ENCODE assay signal across 8 mouse cellular contexts in the genomic region with DNA sequence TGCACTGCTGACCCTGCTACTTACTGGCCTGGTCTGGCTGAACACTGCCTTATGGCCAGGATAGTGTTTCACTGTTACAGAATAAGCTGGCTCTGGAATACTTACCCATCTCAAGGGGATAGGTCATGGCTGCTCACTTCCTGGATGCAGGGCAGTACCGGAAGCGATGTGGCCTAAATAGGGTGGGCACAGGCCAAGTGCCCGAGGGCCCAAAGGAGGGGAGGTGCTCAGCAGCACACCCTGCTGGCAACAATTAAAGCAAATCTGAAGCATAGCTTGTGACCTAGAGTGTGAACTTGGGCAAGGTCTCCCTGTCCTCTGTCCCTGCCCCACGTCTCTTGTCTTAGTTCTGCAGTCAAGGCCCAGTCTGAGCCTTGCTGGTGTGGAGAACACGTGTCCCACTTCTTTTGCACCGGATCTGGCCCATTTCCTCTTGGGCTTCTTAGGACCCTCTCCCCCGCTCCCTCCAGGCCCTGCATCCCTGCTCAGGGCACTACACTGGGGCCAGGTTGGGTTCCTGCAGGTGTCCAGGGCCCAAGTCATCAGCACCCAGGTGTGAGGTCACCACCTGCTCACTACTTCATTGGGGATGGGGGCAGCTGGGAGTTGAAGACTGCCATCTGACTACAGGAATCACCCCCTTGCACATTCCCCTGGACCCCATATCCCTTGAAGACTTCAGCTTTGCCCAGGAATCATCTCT. TPM values are rescaled to one million over a fixed set of nuclear protein-coding genes. Genes with fewer than 3 reads are reported as not detected.
A peak's percentile ranks its signal among the peaks of the same experiment; 100 is the strongest.
DNase-seq lines count a peak whose midpoint lies in the region; ATAC-seq and TF ChIP-seq lines count a peak whose summit lies in the region.

No protein-coding gene starts in this region.

- TF ChIP-seq CTCF in lung, adult 2 months (IDR thresholded peaks at IDR 0.05; ENCODE audit: insufficient read depth, low read length), result peak; percentile 61
- TF ChIP-seq CTCF in bone marrow macrophage, adult 2 months (IDR thresholded peaks at IDR 0.05; ENCODE audit: low read depth, low read length), result peak; percentile 45

- no peaks in the 10 kb centered on the region for H3K27me3 ChIP-seq in forebrain, embryonic 14.5 days (replicated peaks; ENCODE audit: control insufficient read depth, insufficient read depth, low read length)
- no peaks in the 10 kb centered on the region for H3K27me3 ChIP-seq in forebrain, embryonic 16.5 days (replicated peaks; ENCODE audit: control insufficient read depth, insufficient read depth, low read length)
- no peaks in the 10 kb centered on the region for H3K27me3 ChIP-seq in forebrain, embryonic 12.5 days

- peaks cover 23% of the 10 kb centered on the region; the same call in 1 of the 2 replicates for H3K36me3 ChIP-seq in forebrain, embryonic 14.5 days (ENCODE audit: control insufficient read depth, insufficient read depth, low read length)
- 0 out of 2 replicates have a peak, but pooled peaks cover 3% of the 10 kb centered on the region for H3K36me3 ChIP-seq in forebrain, embryonic 16.5 days (ENCODE audit: control insufficient read depth, insufficient read depth)
- peaks cover 26% of the 10 kb centered on the region for H3K36me3 ChIP-seq in forebrain, embryonic 12.5 days (replicated peaks)

- H3K9ac ChIP-seq in forebrain, embryonic 14.5 days (ENCODE audit: low read length), result no peak overlapping the region
- H3K9ac ChIP-seq in forebrain, embryonic 16.5 days (replicated peaks; ENCODE audit: low read depth, low read length), result no peak overlapping the region
- no peak overlapping the region for H3K9ac ChIP-seq in forebrain, embryonic 12.5 days

- no peak for TF ChIP-seq POLR2A in lung, adult 2 months (IDR thresholded peaks at IDR 0.05; ENCODE audit: borderline replicate concordance, extremely low read depth, low read depth, low read length)
- no peak for TF ChIP-seq POLR2A in bone marrow macrophage, adult 2 months (IDR thresholded peaks at IDR 0.05; ENCODE audit: borderline replicate concordance, low read depth, low read length)

- no peaks in the 10 kb centered on the region for H3K9me3 ChIP-seq in forebrain, embryonic 14.5 days (replicated peaks; ENCODE audit: control insufficient read depth, low read length)
- no peaks in the 10 kb centered on the region for H3K9me3 ChIP-seq in forebrain, embryonic 16.5 days (ENCODE audit: control insufficient read depth, low read length)
- H3K9me3 ChIP-seq in forebrain, embryonic 12.5 days, result no peaks in the 10 kb centered on the region

- ATAC-seq in forebrain, embryonic 14.5 days, result no peak
- no peak for ATAC-seq in forebrain, embryonic 16.5 days
- ATAC-seq in megakaryocyte progenitor cell, adult 5-6 weeks (replicated peaks; ENCODE audit: poor library complexity), result peak; percentile 43
- no peak for ATAC-seq in forebrain, embryonic 12.5 days (ENCODE audit: low FRiP score)

- WGBS in forebrain, embryonic 14.5 days, result 45% methylated on average over 7 of the region's 7 CpGs
- WGBS in forebrain, embryonic 16.5 days, result 54% methylated on average over 7 of the region's 7 CpGs
- WGBS in lung, adult 2 months, result 45% methylated on average over 7 of the region's 7 CpGs
- 52% methylated on average over 7 of the region's 7 CpGs for WGBS in forebrain, embryonic 12.5 days

- no peak overlapping the region for H3K4me2 ChIP-seq in forebrain, embryonic 14.5 days (ENCODE audit: low read length)
- no peak overlapping the region for H3K4me2 ChIP-seq in forebrain, embryonic 16.5 days (ENCODE audit: low read length)
- no peak overlapping the region for H3K4me2 ChIP-seq in forebrain, embryonic 12.5 days

- H3K4me1 ChIP-seq in forebrain, embryonic 14.5 days (ENCODE audit: control insufficient read depth, insufficient read depth, low read length), result peaks cover 6% of the 10 kb centered on the region; the same call in 1 of the 2 replicates
- H3K4me1 ChIP-seq in forebrain, embryonic 16.5 days (replicated peaks; ENCODE audit: control insufficient read depth, insufficient read depth, low read length), result peaks cover 10% of the 10 kb centered on the region
- H3K4me1 ChIP-seq in lung, adult 2 months (ENCODE audit: control insufficient read depth, insufficient read depth, low read length), result peaks cover 6% of the 10 kb centered on the region; the same call in 1 of the 2 replicates
- H3K4me1 ChIP-seq in bone marrow macrophage, adult 2 months (ENCODE audit: control insufficient read depth, insufficient read depth, low read length), result peaks cover 3% of the 10 kb centered on the region; the same call in 1 of the 2 replicates
- H3K4me1 ChIP-seq in forebrain, embryonic 12.5 days, result peaks cover 11% of the 10 kb centered on the region

- H3K4me3 ChIP-seq in forebrain, embryonic 14.5 days (ENCODE audit: low read depth, low read length), result no peak overlapping the region
- H3K4me3 ChIP-seq in forebrain, embryonic 16.5 days (replicated peaks; ENCODE audit: low read length), result no peak overlapping the region
- no peak overlapping the region for H3K4me3 ChIP-seq in lung, adult 2 months (replicated peaks; ENCODE audit: extremely low read depth, low read depth, low read length)
- H3K4me3 ChIP-seq in bone marrow macrophage, adult 2 months (ENCODE audit: insufficient read depth, low read length), result no peak overlapping the region
- no peak overlapping the region for H3K4me3 ChIP-seq in forebrain, embryonic 12.5 days (replicated peaks)

- no peak overlapping the region for H3K27ac ChIP-seq in forebrain, embryonic 14.5 days (ENCODE audit: low read depth, low read length)
- no peak overlapping the region for H3K27ac ChIP-seq in forebrain, embryonic 16.5 days (ENCODE audit: low read length)
- no peak overlapping the region for H3K27ac ChIP-seq in bone marrow macrophage, adult 2 months (ENCODE audit: insufficient read depth, low read depth, low read length)
- H3K27ac ChIP-seq in forebrain, embryonic 12.5 days, result no peak overlapping the region

- DNase-seq in forebrain, embryonic 14.5 days (ENCODE audit: low spot score), result peak; percentile 18
- DNase-seq in lung, adult 2 months, result no peak
- DNase-seq in lung, postnatal 25 days (ENCODE audit: low spot score), result no peak
- no peak for DNase-seq in layer of hippocampus, adult 8-10 months (ENCODE audit: low spot score in 2 of 2)

RNA-seq across cellular contexts. Expression of a gene that starts 4.3 kb away (rescaled TPM):
- 89.6 and 96.1 TPM in 2 replicates for polyA plus RNA-seq in forebrain, embryonic 14.5 days (2014; fragmentation: Nextera tagmentation; extraction: Ambion mirVana)
- 66.8 and 71.1 TPM in 2 replicates for polyA plus RNA-seq in forebrain, embryonic 16.5 days (2015; fragmentation: Nextera tagmentation; extraction: Ambion mirVana)
- polyA plus RNA-seq in lung, adult 2 months (2012; rRNA removed), result 23.6 and 36.7 TPM in 2 replicates
- 39.0 and 40.3 TPM in 2 replicates for polyA plus RNA-seq in bone marrow macrophage, adult 2 months (2012; ENCODE audit: insufficient read depth, insufficient read length, missing spikeins)
- 103 and 114 TPM in 2 replicates for total RNA-seq in megakaryocyte progenitor cell, adult 5-6 weeks (2015)
- total RNA-seq in megakaryocyte progenitor cell, adult 5-6 weeks (2017), result 50.4 and 57.8 TPM in 2 replicates
- 10 to 100 TPM; 32.1 to 36.8 (median 33.3) TPM for total RNA-seq in layer of hippocampus, adult 8-10 months (2022)
- polyA plus RNA-seq in forebrain, embryonic 12.5 days (2016; fragmentation: Nextera tagmentation; extraction: Ambion mirVana), result 62.9 and 64.4 TPM in 2 replicates

RNA-seq across cellular contexts. Expression of a gene that starts 4.6 kb away (rescaled TPM):
- 78.3 and 85.0 TPM in 2 replicates for polyA plus RNA-seq in forebrain, embryonic 14.5 days (2014; fragmentation: Nextera tagmentation; extraction: Ambion mirVana)
- polyA plus RNA-seq in forebrain, embryonic 16.5 days (2015; fragmentation: Nextera tagmentation; extraction: Ambion mirVana), result 82.1 and 86.8 TPM in 2 replicates
- 76.4 and 85.4 TPM in 2 replicates for polyA plus RNA-seq in lung, adult 2 months (2012; rRNA removed)
- polyA plus RNA-seq in bone marrow macrophage, adult 2 months (2012; ENCODE audit: insufficient read depth, insufficient read length, missing spikeins), result 20.2 and 21.3 TPM in 2 replicates
- 14.6 and 17.9 TPM in 2 replicates for total RNA-seq in megakaryocyte progenitor cell, adult 5-6 weeks (2015)
- 13.9 and 15.3 TPM in 2 replicates for total RNA-seq in megakaryocyte progenitor cell, adult 5-6 weeks (2017)
- total RNA-seq in layer of hippocampus, adult 8-10 months (2022), result 10 to 100 TPM; 40.6 to 45.3 (median 41.8) TPM
- 47.3 and 50.7 TPM in 2 replicates for polyA plus RNA-seq in forebrain, embryonic 12.5 days (2016; fragmentation: Nextera tagmentation; extraction: Ambion mirVana)

RNA-seq across cellular contexts. Expression of a gene that starts 13.0 kb away (rescaled TPM):
- polyA plus RNA-seq in forebrain, embryonic 14.5 days (2014; fragmentation: Nextera tagmentation; extraction: Ambion mirVana), result 18.2 and 23.3 TPM in 2 replicates
- polyA plus RNA-seq in forebrain, embryonic 16.5 days (2015; fragmentation: Nextera tagmentation; extraction: Ambion mirVana), result 32.4 and 35.7 TPM in 2 replicates
- polyA plus RNA-seq in lung, adult 2 months (2012; rRNA removed), result 41.1 and 48.0 TPM in 2 replicates
- 5.9 and 7.1 TPM in 2 replicates for polyA plus RNA-seq in bone marrow macrophage, adult 2 months (2012; ENCODE audit: insufficient read depth, insufficient read length, missing spikeins)
- 3.2 and 6.9 TPM in 2 replicates for total RNA-seq in megakaryocyte progenitor cell, adult 5-6 weeks (2015)
- total RNA-seq in megakaryocyte progenitor cell, adult 5-6 weeks (2017), result 9.1 and 18.6 TPM in 2 replicates
- total RNA-seq in layer of hippocampus, adult 8-10 months (2022), result 10 to 100 TPM; 54.6 to 64.3 (median 62.0) TPM
- 42.7 and 44.6 TPM in 2 replicates for polyA plus RNA-seq in forebrain, embryonic 12.5 days (2016; fragmentation: Nextera tagmentation; extraction: Ambion mirVana)

RNA-seq across cellular contexts. Expression of a gene that starts 13.0 kb away (rescaled TPM):
- polyA plus RNA-seq in forebrain, embryonic 14.5 days (2014; fragmentation: Nextera tagmentation; extraction: Ambion mirVana), result 73.5 and 78.4 TPM in 2 replicates
- polyA plus RNA-seq in forebrain, embryonic 16.5 days (2015; fragmentation: Nextera tagmentation; extraction: Ambion mirVana), result 72.3 and 79.8 TPM in 2 replicates
- polyA plus RNA-seq in lung, adult 2 months (2012; rRNA removed), result 100 and 115 TPM in 2 replicates
- 25.6 and 34.9 TPM in 2 replicates for polyA plus RNA-seq in bone marrow macrophage, adult 2 months (2012; ENCODE audit: insufficient read depth, insufficient read length, missing spikeins)
- total RNA-seq in megakaryocyte progenitor cell, adult 5-6 weeks (2015), result 54.2 and 59.2 TPM in 2 replicates
- total RNA-seq in megakaryocyte progenitor cell, adult 5-6 weeks (2017), result 31.9 and 35.5 TPM in 2 replicates
- 10 to 100 TPM; 63.3 to 78.7 (median 73.4) TPM for total RNA-seq in layer of hippocampus, adult 8-10 months (2022)
- polyA plus RNA-seq in forebrain, embryonic 12.5 days (2016; fragmentation: Nextera tagmentation; extraction: Ambion mirVana), result 86.0 and 91.1 TPM in 2 replicates

RNA-seq across cellular contexts. Expression of a gene that starts 14.4 kb away (rescaled TPM):
- polyA plus RNA-seq in forebrain, embryonic 14.5 days (2014; fragmentation: Nextera tagmentation; extraction: Ambion mirVana), result 79.7 and 93.4 TPM in 2 replicates
- polyA plus RNA-seq in forebrain, embryonic 16.5 days (2015; fragmentation: Nextera tagmentation; extraction: Ambion mirVana), result 63.4 and 76.1 TPM in 2 replicates
- 55.8 and 69.4 TPM in 2 replicates for polyA plus RNA-seq in lung, adult 2 months (2012; rRNA removed)
- polyA plus RNA-seq in bone marrow macrophage, adult 2 months (2012; ENCODE audit: insufficient read depth, insufficient read length, missing spikeins), result 37.2 and 38.5 TPM in 2 replicates
- 21.2 and 32.1 TPM in 2 replicates for total RNA-seq in megakaryocyte progenitor cell, adult 5-6 weeks (2015)
- 17.0 and 26.5 TPM in 2 replicates for total RNA-seq in megakaryocyte progenitor cell, adult 5-6 weeks (2017)
- total RNA-seq in layer of hippocampus, adult 8-10 months (2022), result 10 to 100 TPM; 50.9 to 64.2 (median 51.9) TPM
- 54.9 and 63.0 TPM in 2 replicates for polyA plus RNA-seq in forebrain, embryonic 12.5 days (2016; fragmentation: Nextera tagmentation; extraction: Ambion mirVana)
